Mouse (Mus musculus) neural tube, embryonic 13.5 days (tissue): ENCODE measurements at regions not wholly inside any gene's neighbourhood (a gene's known extent, or its start where the extent isn't known, plus 50 kb on each side); places are given as distances from the start of the nearest gene placed in this dataset.
A peak's percentile ranks its signal among the peaks of the same experiment; 100 is the strongest.

Experiments
- ATAC-seq: fragments of 200-750 bp; cut with Nextera tagmentation; 2 replicates; pipeline ENCODE4 v1.8.0; 2017; ENCODE audit warnings: low read depth, mild to moderate bottlenecking, moderate TSS enrichment, moderate library complexity
- H3K27ac ChIP-seq: fragments of 300-500 bp; sonication (generic); replicated peaks from 2 replicates; pipeline ENCODE4 v1.5.1; 2015; ENCODE audit warnings: moderate library complexity, mild to moderate bottlenecking, inconsistent platforms
- H3K27me3 ChIP-seq: fragments of 300-500 bp; sonication (generic); 2 replicates; pipeline ENCODE4 v1.6.1; 2015; ENCODE audit warnings: mild to moderate bottlenecking, inconsistent platforms
- H3K36me3 ChIP-seq: fragments of 300-500 bp; sonication (generic); 2 replicates; pipeline ENCODE4 v1.6.1; 2015; ENCODE audit warnings: mild to moderate bottlenecking, inconsistent platforms
- H3K4me1 ChIP-seq: fragments of 300-500 bp; sonication (generic); replicated peaks from 2 replicates; pipeline ENCODE4 v1.6.1; 2015; ENCODE audit warnings: inconsistent platforms
- H3K4me2 ChIP-seq: fragments of 300-500 bp; sonication (generic); 2 replicates; pipeline ENCODE4 v1.6.1; 2015; ENCODE audit warnings: inconsistent platforms, mild to moderate bottlenecking, moderate library complexity
- H3K4me3 ChIP-seq: fragments of 300-500 bp; sonication (generic); 2 replicates; pipeline ENCODE4 v1.5.1; 2015; ENCODE audit warnings: mild to moderate bottlenecking, inconsistent platforms
- H3K9ac ChIP-seq: fragments of 300-500 bp; sonication (generic); 2 replicates; pipeline ENCODE4 v1.6.1; 2015; ENCODE audit warnings: moderate library complexity, mild to moderate bottlenecking, inconsistent platforms
- H3K9me3 ChIP-seq: fragments of 300-500 bp; sonication (generic); 2 replicates; pipeline ENCODE4 v1.6.1; 2016; ENCODE audit warnings: inconsistent platforms
- WGBS: fragments of 180-500 bp; shearing (Covaris S2); methylation state at CpG from one replicate; pipeline ENCODE4 v1.1.7; 2015; 5-methylcytosine and 5-hydroxymethylcytosine counted together

DNA sequence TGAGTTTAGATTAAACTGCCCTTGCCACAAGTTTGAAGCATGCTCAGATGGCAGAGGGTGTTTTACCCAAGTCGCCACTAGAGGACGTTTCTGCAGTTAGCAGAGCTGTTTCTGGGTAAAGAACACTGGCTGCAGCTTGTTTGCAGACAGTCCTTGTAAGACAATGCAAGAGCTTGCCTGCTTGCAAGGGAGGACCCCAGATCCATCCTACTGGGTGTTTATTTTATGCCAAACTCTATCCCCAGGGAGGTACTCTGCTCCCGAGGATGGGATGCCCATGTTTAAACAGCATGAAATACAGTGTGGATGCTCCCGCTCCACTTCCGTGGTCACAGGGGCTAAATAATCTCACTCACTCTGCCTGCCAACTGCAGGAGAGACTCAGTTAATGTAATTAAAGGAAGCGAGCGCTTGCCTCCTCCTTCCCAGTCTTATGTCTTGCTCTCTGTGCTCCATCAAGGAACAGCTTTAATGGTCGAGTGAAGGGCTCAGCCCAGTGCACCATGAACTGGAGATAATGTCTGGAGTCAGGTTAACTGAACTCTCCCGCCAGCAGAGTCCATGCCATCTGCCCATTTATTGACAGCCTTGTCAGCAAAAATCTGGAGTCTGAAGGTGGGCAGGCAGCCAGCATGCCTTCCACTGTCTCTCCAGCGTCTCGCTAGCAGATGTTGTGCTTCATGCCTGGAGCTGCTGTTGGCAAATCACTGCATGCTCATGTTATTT lies 334.8 kb downstream of the Mex3b start:
- Histone ChIP-seq H3K36me3 (no peaks in the 10 kb centered on the region), H3K4me3 (peak overlapping the region; percentile 23), H3K4me2 (peak overlapping the region; percentile 52), H3K27ac (peak overlapping the region; percentile 95), H3K4me1 (peaks cover 62% of the 10 kb centered on the region), H3K27me3 (no peaks in the 10 kb centered on the region), H3K9ac (peak overlapping the region; percentile 65), H3K9me3 (no peaks in the 10 kb centered on the region)
- WGBS: 9% methylated on average over 11 of the region's 11 CpGs
- ATAC-seq: peak; percentile 84

DNA sequence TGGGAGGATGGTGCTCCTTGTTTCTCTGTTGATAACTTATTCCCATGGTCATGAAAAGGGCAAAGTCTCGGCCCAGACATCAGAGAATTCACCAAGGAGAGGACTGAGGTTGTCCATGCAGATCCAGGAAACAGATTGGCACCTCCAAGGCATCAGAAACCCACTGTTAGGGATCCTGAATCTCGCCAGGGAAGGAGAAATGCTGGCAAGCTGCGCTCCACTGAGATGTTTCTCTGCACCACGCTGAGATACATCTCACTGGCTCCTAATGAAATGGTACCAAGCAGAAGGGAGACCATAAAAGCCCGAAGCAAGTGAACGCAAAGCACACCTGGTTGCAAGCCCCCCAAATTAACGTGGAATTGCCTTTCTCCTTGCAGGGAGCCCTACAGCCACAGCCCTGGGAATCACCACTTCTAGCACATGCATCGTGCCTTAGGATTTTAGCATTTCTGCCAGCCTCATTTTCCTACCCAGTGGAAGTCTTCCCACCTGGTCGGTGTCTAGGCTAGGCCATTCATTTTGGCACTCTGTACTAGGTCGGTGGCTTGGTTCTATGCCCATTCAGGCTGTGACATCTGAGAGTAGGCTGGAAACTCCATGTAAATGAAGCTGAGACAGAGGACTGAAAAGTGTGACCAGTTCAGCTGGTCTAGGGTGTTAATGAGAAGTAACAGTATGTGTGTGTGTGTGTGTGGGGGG lies 336.3 kb downstream of the Mex3b start:
- H3K9ac ChIP-seq: no peak overlapping the region; the same call in 1 of the 2 replicates
- H3K9me3 ChIP-seq: no peaks in the 10 kb centered on the region
- H3K4me2 ChIP-seq: no peak overlapping the region
- no peaks in the 10 kb centered on the region for H3K27me3 ChIP-seq
- peaks cover 56% of the 10 kb centered on the region for H3K4me1 ChIP-seq
- peak; percentile 11; the same call in 1 of the 2 replicates for ATAC-seq
- no peaks in the 10 kb centered on the region for H3K36me3 ChIP-seq
- WGBS: 58% methylated on average over 10 of the region's 10 CpGs
- H3K27ac ChIP-seq: peak overlapping the region; percentile 95
- H3K4me3 ChIP-seq: no peak overlapping the region

DNA sequence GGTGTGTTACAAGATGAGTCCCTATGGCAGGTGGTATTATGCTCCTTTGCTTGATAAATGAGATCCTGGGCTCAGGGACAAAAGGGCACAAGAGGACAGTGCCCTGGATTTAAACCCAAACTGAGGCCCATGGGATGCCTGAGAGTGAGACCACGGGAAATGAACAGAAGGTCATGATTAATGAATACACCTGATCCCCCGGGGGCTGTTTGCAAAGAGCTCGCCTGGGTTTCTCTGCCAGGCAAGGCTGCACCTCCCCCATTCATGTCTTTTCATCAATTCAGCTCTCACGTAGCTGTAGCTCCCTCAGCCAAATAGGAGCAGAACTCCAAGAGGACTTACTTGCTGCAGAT lies 336.9 kb downstream of the Mex3b start:
- ATAC-seq: peak; percentile 33
- no peaks in the 10 kb centered on the region for H3K27me3 ChIP-seq
- peaks cover 56% of the 10 kb centered on the region for H3K4me1 ChIP-seq
- H3K27ac ChIP-seq: peak overlapping the region; percentile 95
- H3K36me3 ChIP-seq: no peaks in the 10 kb centered on the region
- no peak overlapping the region for H3K4me2 ChIP-seq
- H3K4me3 ChIP-seq: no peak overlapping the region
- H3K9ac ChIP-seq: peak overlapping the region; percentile 43; the same call in 1 of the 2 replicates
- H3K9me3 ChIP-seq: no peaks in the 10 kb centered on the region
- WGBS: 14% methylated on average over 4 of the region's 4 CpGs

DNA sequence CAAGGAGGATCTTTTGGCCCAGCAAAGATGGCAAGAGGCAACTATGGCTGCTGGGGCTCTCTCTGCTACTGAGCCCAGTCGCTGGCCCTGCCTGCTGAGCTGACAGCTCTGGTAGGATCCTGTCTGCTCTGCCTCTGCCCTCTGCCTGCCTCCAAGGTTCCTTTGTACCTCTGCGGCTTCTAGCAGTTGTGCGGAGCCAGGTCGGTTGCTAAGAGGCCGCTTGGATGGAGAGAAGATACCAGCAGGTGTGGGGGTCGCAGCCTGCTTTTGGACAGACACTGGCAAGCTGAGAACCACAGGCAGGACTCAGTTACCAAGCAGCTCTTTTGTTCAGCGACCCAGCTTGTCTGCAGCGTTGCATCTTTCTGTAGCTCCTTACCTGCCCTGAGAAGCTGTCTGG lies 337.6 kb downstream of the Mex3b start:
- Histone ChIP-seq H3K4me2 (no peak overlapping the region), H3K9ac (peak overlapping the region; percentile 43), H3K27ac (peak overlapping the region; percentile 95), H3K27me3 (no peaks in the 10 kb centered on the region), H3K4me1 (peaks cover 56% of the 10 kb centered on the region), H3K9me3 (no peaks in the 10 kb centered on the region), H3K36me3 (no peaks in the 10 kb centered on the region), H3K4me3 (no peak overlapping the region)
- 43% methylated on average over 8 of the region's 8 CpGs for WGBS
- ATAC-seq: no peak

DNA sequence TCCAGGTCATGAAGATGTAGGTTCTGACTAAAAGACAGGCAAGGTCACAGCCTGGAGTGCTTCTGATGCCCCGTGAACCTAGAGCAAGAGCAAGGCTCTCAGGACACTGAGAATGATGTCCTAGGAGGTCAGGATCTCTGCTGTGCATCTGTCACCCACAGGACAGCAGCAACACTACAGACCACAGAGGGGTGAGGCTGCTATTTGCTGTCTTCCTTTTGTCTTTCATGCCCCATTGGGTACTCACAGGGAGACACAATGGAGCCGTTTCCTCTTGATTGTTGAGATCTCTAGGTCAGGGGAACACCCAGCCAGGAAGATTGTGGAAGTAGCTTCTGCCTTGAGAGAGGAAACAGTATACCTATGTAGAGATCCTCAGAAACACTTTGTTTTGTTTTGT lies 339.9 kb downstream of the Mex3b start:
- H3K9ac ChIP-seq: no peak overlapping the region
- no peak overlapping the region for H3K4me2 ChIP-seq
- 51% methylated on average over 2 of the region's 2 CpGs for WGBS
- no peak for ATAC-seq
- H3K36me3 ChIP-seq: no peaks in the 10 kb centered on the region
- peaks cover 37% of the 10 kb centered on the region for H3K4me1 ChIP-seq
- no peaks in the 10 kb centered on the region for H3K27me3 ChIP-seq
- H3K27ac ChIP-seq: no peak overlapping the region
- H3K4me3 ChIP-seq: no peak overlapping the region
- H3K9me3 ChIP-seq: no peaks in the 10 kb centered on the region

DNA sequence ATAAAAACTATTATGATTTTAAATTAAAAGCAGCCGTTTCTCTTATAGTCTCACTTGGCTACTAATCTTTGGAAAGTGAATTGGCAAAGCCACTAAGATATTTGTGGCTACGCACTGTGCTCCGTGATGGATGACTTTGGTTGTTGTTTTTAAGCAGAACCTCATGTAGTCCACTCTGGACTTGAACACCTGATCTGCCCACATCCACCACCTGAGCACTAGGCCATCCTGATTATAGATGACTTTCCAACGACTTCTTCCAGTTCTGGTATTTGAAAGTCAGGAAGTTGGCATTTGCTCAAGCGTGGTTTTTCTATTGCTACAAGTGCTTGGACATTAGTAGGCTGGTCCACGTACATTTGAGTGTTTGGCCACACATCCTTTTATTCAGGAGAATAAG lies 344.5 kb downstream of the Mex3b start:
- H3K4me1 ChIP-seq: no peaks in the 10 kb centered on the region
- no peak overlapping the region for H3K9ac ChIP-seq
- no peak overlapping the region for H3K4me3 ChIP-seq
- H3K9me3 ChIP-seq: no peaks in the 10 kb centered on the region
- no peak overlapping the region for H3K27ac ChIP-seq
- H3K36me3 ChIP-seq: no peaks in the 10 kb centered on the region
- 88% methylated on average over 6 of the region's 6 CpGs for WGBS
- no peak overlapping the region for H3K4me2 ChIP-seq
- H3K27me3 ChIP-seq: no peaks in the 10 kb centered on the region
- ATAC-seq: no peak

DNA sequence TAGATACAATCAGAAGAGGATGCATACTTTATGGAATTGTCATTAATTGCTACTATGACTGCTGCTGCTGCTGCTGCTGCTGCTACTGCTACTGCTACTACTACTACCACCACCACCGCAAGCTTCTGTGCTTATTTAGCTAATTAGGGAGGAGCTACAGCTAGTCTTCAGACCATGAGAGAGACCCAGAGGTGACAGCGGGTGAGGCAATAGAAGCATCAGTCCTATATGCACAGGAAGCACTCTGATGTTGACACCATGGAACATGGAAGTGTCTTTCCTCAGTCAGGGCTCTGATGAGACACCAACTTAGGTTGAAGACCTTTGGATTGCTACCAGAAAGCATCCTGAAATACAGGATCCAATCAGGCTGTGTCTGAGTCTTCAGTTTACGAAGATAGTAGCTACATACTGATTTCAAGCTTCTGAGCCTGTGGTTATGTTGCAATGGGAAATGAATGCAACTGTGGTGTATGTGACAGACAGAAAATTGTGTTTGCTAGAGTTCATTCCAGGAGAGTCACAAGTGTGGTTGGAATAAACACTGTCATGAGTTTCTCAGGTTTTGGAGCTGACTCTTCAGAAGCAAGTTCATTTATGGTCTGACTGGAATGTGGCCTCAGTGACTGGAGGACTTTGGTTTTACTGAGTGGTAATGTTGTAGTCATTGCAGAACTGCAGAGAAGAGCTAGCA lies 355.0 kb downstream of the Mex3b start:
- H3K4me3 ChIP-seq: no peak overlapping the region
- WGBS: 84% methylated on average over 3 of the region's 3 CpGs
- no peak overlapping the region for H3K27ac ChIP-seq
- H3K9ac ChIP-seq: no peak overlapping the region
- no peaks in the 10 kb centered on the region for H3K4me1 ChIP-seq
- H3K36me3 ChIP-seq: no peaks in the 10 kb centered on the region
- H3K27me3 ChIP-seq: no peaks in the 10 kb centered on the region
- no peak overlapping the region for H3K4me2 ChIP-seq
- H3K9me3 ChIP-seq: no peaks in the 10 kb centered on the region
- no peak for ATAC-seq

DNA sequence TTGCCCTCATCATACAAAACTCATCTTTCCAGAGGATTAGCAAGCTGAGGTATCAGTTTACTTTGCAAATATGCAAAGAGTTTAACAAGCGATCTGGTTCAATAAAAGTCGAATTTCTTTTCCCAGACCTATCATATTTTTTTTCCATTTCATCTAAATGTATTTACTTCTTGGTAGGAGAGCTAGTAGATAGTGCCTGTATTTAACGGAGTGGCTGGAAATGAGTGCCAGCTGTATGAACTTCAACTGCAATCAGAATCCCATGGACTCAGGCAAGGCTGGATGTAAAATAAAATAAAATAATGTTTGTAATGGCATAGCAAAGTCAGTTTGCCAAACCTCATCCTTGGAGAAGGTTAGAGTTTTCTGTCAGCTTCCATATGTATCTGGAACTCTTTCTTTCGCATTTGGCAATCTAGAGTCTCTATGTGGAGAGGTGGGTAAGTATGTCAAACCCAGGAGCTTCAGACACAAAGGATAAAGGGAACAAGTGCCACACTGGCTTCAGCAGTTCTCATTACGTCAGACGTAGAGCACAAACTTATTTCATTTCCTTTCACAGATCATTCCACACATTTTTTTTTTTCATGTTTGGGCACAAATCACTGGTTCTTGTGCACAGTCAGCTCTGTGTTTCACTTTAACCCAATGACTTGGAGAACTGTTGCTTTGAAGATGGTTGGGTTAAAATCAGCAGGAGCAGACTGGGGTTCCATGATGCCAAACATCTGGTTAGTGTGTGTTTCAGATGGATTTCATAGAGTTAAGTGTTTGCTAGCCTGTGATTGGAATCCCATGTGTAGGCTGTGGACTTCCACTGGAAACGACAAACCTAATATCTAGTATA lies 357.2 kb upstream of the Tmc3 start:
- H3K27ac ChIP-seq: no peak overlapping the region
- no peak overlapping the region for H3K4me3 ChIP-seq
- H3K9me3 ChIP-seq: peaks cover 6% of the 10 kb centered on the region; the same call in 1 of the 2 replicates
- H3K4me2 ChIP-seq: no peak overlapping the region
- no peak for ATAC-seq
- no peaks in the 10 kb centered on the region for H3K4me1 ChIP-seq
- WGBS: 92% methylated on average over 7 of the region's 7 CpGs
- H3K27me3 ChIP-seq: no peaks in the 10 kb centered on the region
- H3K36me3 ChIP-seq: no peaks in the 10 kb centered on the region
- H3K9ac ChIP-seq: no peak overlapping the region

DNA sequence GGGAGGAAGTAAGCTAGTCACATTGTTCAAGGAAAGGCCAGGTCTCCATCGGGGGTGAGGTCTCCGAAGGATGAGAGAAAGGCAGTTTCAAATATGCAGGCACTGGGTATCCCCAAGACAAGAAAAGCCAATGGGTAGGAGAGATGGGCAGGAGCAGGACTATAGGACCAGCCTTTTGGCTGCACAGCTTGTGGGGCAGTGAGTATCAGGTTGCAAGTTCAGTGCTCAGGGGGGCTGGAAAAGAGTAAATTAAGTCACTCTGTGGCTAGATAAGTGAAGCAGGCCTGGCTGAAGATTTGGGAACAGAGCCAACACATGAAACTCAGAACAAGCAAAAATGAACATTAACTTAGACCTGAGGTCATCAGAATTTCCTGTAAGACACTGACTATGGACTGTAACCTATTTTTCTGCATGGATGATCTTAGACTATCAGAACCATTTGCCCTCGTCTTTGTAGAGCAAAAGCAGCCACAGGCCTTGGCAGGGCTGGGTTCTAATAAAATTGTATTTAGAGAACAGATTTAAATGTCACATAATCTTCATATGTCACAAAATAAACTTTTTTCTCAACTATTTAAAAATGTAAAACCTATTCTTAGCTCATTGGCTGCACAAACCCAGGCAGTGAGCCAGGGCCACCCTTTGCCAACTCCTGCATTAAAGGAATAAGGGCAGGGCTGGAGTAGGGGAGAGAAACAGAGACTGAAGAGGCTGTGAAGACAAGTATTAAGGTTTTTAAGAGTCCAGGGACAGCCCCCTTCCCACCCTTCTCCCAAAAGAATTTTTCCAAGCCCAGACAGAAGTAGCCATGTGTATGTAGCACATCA lies 354.0 kb upstream of the Tmc3 start:
- 78% methylated on average over 3 of the region's 3 CpGs for WGBS
- H3K4me2 ChIP-seq: no peak overlapping the region
- ATAC-seq: no peak

DNA sequence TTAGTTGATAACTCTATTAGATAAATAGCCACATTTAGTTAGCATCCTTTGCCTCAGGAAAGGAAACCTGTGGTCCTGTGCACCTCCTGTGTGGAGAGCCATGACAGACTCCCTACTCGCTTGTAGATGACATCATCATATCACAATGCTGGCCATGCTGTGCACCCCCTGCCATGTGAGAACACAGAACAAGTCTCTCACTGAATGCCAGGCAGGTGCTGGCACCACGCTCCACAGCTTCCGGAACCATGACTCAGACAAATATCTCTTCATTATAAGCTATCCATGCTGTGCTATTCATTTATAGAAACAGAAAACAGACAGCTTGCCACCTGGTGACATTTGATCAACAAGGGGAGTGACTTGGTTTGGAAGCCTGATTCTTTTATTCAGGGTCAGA lies 349.1 kb upstream of the Tmc3 start:
- no peak overlapping the region for H3K27ac ChIP-seq
- WGBS: 69% methylated on average over 3 of the region's 3 CpGs
- no peaks in the 10 kb centered on the region for H3K27me3 ChIP-seq
- no peaks in the 10 kb centered on the region for H3K36me3 ChIP-seq
- H3K4me2 ChIP-seq: no peak overlapping the region
- H3K4me1 ChIP-seq: no peaks in the 10 kb centered on the region
- ATAC-seq: no peak
- H3K9me3 ChIP-seq: no peaks in the 10 kb centered on the region
- no peak overlapping the region for H3K9ac ChIP-seq
- H3K4me3 ChIP-seq: no peak overlapping the region

More for the DNA sequence above, 354.0 kb upstream of the Tmc3 start:
- Histone ChIP-seq H3K4me1 (no peaks in the 10 kb centered on the region), H3K4me3 (no peak overlapping the region), H3K27me3 (no peaks in the 10 kb centered on the region), H3K36me3 (no peaks in the 10 kb centered on the region), H3K9ac (no peak overlapping the region), H3K9me3 (peaks cover 6% of the 10 kb centered on the region; the same call in 1 of the 2 replicates), H3K27ac (no peak overlapping the region)

DNA sequence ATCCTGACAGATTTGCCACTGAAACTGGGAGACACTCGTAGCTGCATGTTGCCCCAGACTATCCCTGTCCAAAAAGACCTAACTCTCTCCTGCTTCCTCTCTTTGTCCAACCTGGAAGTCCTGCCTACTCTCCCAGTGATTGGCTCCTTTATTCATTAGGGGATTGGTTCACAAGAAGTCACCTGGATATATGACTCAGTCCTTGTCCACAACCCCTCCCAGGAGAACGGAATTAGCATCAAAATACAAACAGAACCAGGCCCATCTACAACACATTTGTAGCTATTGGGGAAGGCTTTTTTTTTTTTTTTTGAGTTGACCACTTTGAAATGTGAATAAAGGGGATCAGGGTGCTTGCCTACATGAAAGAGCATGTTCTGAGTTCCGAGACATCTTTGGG lies 347.4 kb upstream of the Tmc3 start:
- no peaks in the 10 kb centered on the region for H3K36me3 ChIP-seq
- no peak overlapping the region for H3K27ac ChIP-seq
- WGBS: 92% methylated on average over 3 of the region's 3 CpGs
- no peak overlapping the region for H3K4me2 ChIP-seq
- ATAC-seq: no peak
- H3K4me1 ChIP-seq: no peaks in the 10 kb centered on the region
- no peaks in the 10 kb centered on the region for H3K27me3 ChIP-seq
- no peaks in the 10 kb centered on the region for H3K9me3 ChIP-seq
- H3K4me3 ChIP-seq: no peak overlapping the region
- no peak overlapping the region for H3K9ac ChIP-seq
